ENCODE assay signal across 8 mouse cellular contexts in the genomic region with DNA sequence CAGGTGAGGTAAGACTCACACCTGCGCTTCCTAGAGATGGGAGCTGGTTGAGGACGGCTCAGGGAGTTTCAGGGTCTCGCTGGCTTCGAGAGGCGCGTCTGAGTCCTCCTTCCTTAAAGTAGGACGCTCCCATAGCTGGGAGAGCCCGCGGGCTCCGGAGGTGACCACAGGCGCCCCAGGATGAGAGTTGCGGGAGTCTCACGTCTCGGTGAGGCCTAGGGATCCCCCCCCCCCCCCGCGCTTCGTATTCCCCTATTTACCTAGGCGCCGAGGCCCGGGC. TPM values are rescaled to one million over a fixed set of nuclear protein-coding genes. Genes with fewer than 3 reads are reported as not detected.
DNase-seq lines count a peak whose midpoint lies in the region; ATAC-seq and TF ChIP-seq lines count a peak whose summit lies in the region.

No protein-coding gene starts in this region.

- peak overlapping the region; percentile 96 for H3K4me2 ChIP-seq in kidney, embryonic 16.5 days (replicated peaks; ENCODE audit: low read depth, low read length)
- H3K4me2 ChIP-seq in hindbrain, embryonic 14.5 days (replicated peaks), result peak overlapping the region; percentile 97
- peak overlapping the region; percentile 97 for H3K4me2 ChIP-seq in midbrain, embryonic 14.5 days (ENCODE audit: low read length)

- H3K36me3 ChIP-seq in kidney, embryonic 16.5 days (ENCODE audit: insufficient read depth, low read length), result no peaks in the 10 kb centered on the region
- H3K36me3 ChIP-seq in hindbrain, embryonic 14.5 days (replicated peaks; ENCODE audit: control insufficient read depth, insufficient read depth), result no peaks in the 10 kb centered on the region
- H3K36me3 ChIP-seq in midbrain, embryonic 14.5 days (ENCODE audit: control insufficient read depth, insufficient read depth, low read length), result no peaks in the 10 kb centered on the region

- peak overlapping the region; percentile 75 for H3K9ac ChIP-seq in kidney, embryonic 16.5 days (replicated peaks; ENCODE audit: low read length)
- peak overlapping the region; percentile 67 for H3K9ac ChIP-seq in hindbrain, embryonic 14.5 days
- peak overlapping the region; percentile 60 for H3K9ac ChIP-seq in midbrain, embryonic 14.5 days (replicated peaks; ENCODE audit: low read length)

- peak overlapping the region; percentile 63 for H3K4me3 ChIP-seq in kidney, embryonic 16.5 days (ENCODE audit: low read length)
- peak overlapping the region; percentile 38 for H3K4me3 ChIP-seq in cortical plate, adult 2 months (ENCODE audit: insufficient read depth, low read length)
- peak overlapping the region; percentile 61 for H3K4me3 ChIP-seq in hindbrain, embryonic 14.5 days (replicated peaks; ENCODE audit: low read length)
- peak overlapping the region; percentile 55 for H3K4me3 ChIP-seq in midbrain, embryonic 14.5 days (replicated peaks; ENCODE audit: low read depth, low read length)

- peak overlapping the region; percentile 55; the same call in 1 of the 2 replicates for H3K27ac ChIP-seq in kidney, embryonic 16.5 days (ENCODE audit: low read length)
- no peak overlapping the region for H3K27ac ChIP-seq in cortical plate, adult 2 months (ENCODE audit: insufficient read depth, low read length)
- H3K27ac ChIP-seq in hindbrain, embryonic 14.5 days, result no peak overlapping the region; the same call in 1 of the 2 replicates
- no peak overlapping the region for H3K27ac ChIP-seq in midbrain, embryonic 14.5 days (replicated peaks; ENCODE audit: low read depth, low read length)

- no peak for DNase-seq in kidney, adult 8-10 months
- no peak for DNase-seq in hindbrain, embryonic 14.5 days (ENCODE audit: low spot score)
- DNase-seq in midbrain, embryonic 14.5 days, result no peak
- DNase-seq in cerebellum, adult 11 months, result no peak
- DNase-seq in thymus, postnatal 14 days, result no peak
- DNase-seq in gastrocnemius, postnatal 25 days, result no peak

- TF ChIP-seq POLR2A in cortical plate, adult 2 months (IDR thresholded peaks at IDR 0.05; ENCODE audit: extremely low read depth, insufficient read depth, low read length), result no peak

- peaks cover 44% of the 10 kb centered on the region for H3K4me1 ChIP-seq in kidney, embryonic 16.5 days (ENCODE audit: insufficient read depth, low read length)
- peaks cover 2% of the 10 kb centered on the region; the same call in 1 of the 2 replicates for H3K4me1 ChIP-seq in cortical plate, adult 2 months (ENCODE audit: control insufficient read depth, insufficient read depth, low read length)
- H3K4me1 ChIP-seq in hindbrain, embryonic 14.5 days (replicated peaks; ENCODE audit: control insufficient read depth, insufficient read depth, low read length), result peaks cover 24% of the 10 kb centered on the region
- peaks cover 23% of the 10 kb centered on the region for H3K4me1 ChIP-seq in midbrain, embryonic 14.5 days (ENCODE audit: control insufficient read depth, insufficient read depth, low read length)

- no peaks in the 10 kb centered on the region for H3K9me3 ChIP-seq in kidney, embryonic 16.5 days (ENCODE audit: low read length)
- no peaks in the 10 kb centered on the region for H3K9me3 ChIP-seq in hindbrain, embryonic 14.5 days (ENCODE audit: control insufficient read depth, low read length)
- no peaks in the 10 kb centered on the region for H3K9me3 ChIP-seq in midbrain, embryonic 14.5 days (ENCODE audit: control insufficient read depth, low read length)

- WGBS in kidney, embryonic 16.5 days, result 0% methylated on average over 11 of the region's 20 CpGs
- WGBS in hindbrain, embryonic 14.5 days, result 1% methylated on average over 14 of the region's 20 CpGs
- under 1% methylated on average over 16 of the region's 20 CpGs for WGBS in midbrain, embryonic 14.5 days

- TF ChIP-seq CTCF in cortical plate, adult 2 months (IDR thresholded peaks at IDR 0.05; ENCODE audit: extremely low read depth, insufficient read depth, low read length), result no peak

- no peak; the same call in 1 of the 2 replicates for ATAC-seq in kidney, embryonic 16.5 days (ENCODE audit: low FRiP score, low TSS enrichment)
- no peak for ATAC-seq in hindbrain, embryonic 14.5 days (ENCODE audit: low FRiP score)
- no peak for ATAC-seq in midbrain, embryonic 14.5 days (ENCODE audit: low FRiP score, low TSS enrichment)

- H3K27me3 ChIP-seq in kidney, embryonic 16.5 days (ENCODE audit: insufficient read depth, low read length), result peaks cover 5% of the 10 kb centered on the region; the same call in 1 of the 2 replicates
- H3K27me3 ChIP-seq in hindbrain, embryonic 14.5 days (ENCODE audit: control insufficient read depth, insufficient read depth, low read length), result peaks cover 15% of the 10 kb centered on the region
- peaks cover 12% of the 10 kb centered on the region for H3K27me3 ChIP-seq in midbrain, embryonic 14.5 days (ENCODE audit: control insufficient read depth, insufficient read depth, low read length)

RNA-seq across cellular contexts. Expression of gene Dok4, which starts 0.3 kb away (rescaled TPM):
- 34.8 and 39.3 TPM in 2 replicates for polyA plus RNA-seq in kidney, embryonic 16.5 days (2015; fragmentation: Nextera tagmentation; extraction: Ambion mirVana)
- 15.1 and 15.9 TPM in 2 replicates for polyA plus RNA-seq in cortical plate, adult 2 months (2012; rRNA removed)
- 65.2 and 68.7 TPM in 2 replicates for polyA plus RNA-seq in hindbrain, embryonic 14.5 days (2014; fragmentation: Nextera tagmentation; extraction: Ambion mirVana)
- polyA plus RNA-seq in midbrain, embryonic 14.5 days (2014; fragmentation: Nextera tagmentation; extraction: Ambion mirVana), result 65.0 and 77.9 TPM in 2 replicates
- 1 to 10 TPM; 4.7 to 5.1 TPM for total RNA-seq in gastrocnemius, postnatal 25 days (2021)

RNA-seq across cellular contexts. Expression of gene Polr2c, which starts 18.6 kb away (rescaled TPM):
- polyA plus RNA-seq in kidney, embryonic 16.5 days (2015; fragmentation: Nextera tagmentation; extraction: Ambion mirVana), result 157 and 179 TPM in 2 replicates
- 108 and 117 TPM in 2 replicates for polyA plus RNA-seq in cortical plate, adult 2 months (2012; rRNA removed)
- 111 TPM in 2 replicates for polyA plus RNA-seq in hindbrain, embryonic 14.5 days (2014; fragmentation: Nextera tagmentation; extraction: Ambion mirVana)
- 117 and 127 TPM in 2 replicates for polyA plus RNA-seq in midbrain, embryonic 14.5 days (2014; fragmentation: Nextera tagmentation; extraction: Ambion mirVana)
- 10 to 100 TPM; 42.9 to 44.1 TPM for total RNA-seq in gastrocnemius, postnatal 25 days (2021)

RNA-seq across cellular contexts. Expression of gene Ciapin1, which starts 37.7 kb away (rescaled TPM):
- polyA plus RNA-seq in kidney, embryonic 16.5 days (2015; fragmentation: Nextera tagmentation; extraction: Ambion mirVana), result 125 and 131 TPM in 2 replicates
- polyA plus RNA-seq in cortical plate, adult 2 months (2012; rRNA removed), result 38.2 and 39.1 TPM in 2 replicates
- polyA plus RNA-seq in hindbrain, embryonic 14.5 days (2014; fragmentation: Nextera tagmentation; extraction: Ambion mirVana), result 151 and 171 TPM in 2 replicates
- 166 and 200 TPM in 2 replicates for polyA plus RNA-seq in midbrain, embryonic 14.5 days (2014; fragmentation: Nextera tagmentation; extraction: Ambion mirVana)
- total RNA-seq in gastrocnemius, postnatal 25 days (2021), result 10 to 100 TPM; 38.4 to 45.3 TPM

RNA-seq across cellular contexts. Expression of gene Coq9, which starts 37.7 kb away (rescaled TPM):
- polyA plus RNA-seq in kidney, embryonic 16.5 days (2015; fragmentation: Nextera tagmentation; extraction: Ambion mirVana), result 100 and 110 TPM in 2 replicates
- polyA plus RNA-seq in cortical plate, adult 2 months (2012; rRNA removed), result 103 and 110 TPM in 2 replicates
- polyA plus RNA-seq in hindbrain, embryonic 14.5 days (2014; fragmentation: Nextera tagmentation; extraction: Ambion mirVana), result 59.1 and 59.8 TPM in 2 replicates
- 54.9 and 56.0 TPM in 2 replicates for polyA plus RNA-seq in midbrain, embryonic 14.5 days (2014; fragmentation: Nextera tagmentation; extraction: Ambion mirVana)
- 100 to 1,000 TPM; 376 to 381 TPM for total RNA-seq in gastrocnemius, postnatal 25 days (2021)

RNA-seq across cellular contexts. Expression of gene Ccdc102a, which starts 42.1 kb away (rescaled TPM):
- polyA plus RNA-seq in kidney, embryonic 16.5 days (2015; fragmentation: Nextera tagmentation; extraction: Ambion mirVana), result 20.1 and 21.0 TPM in 2 replicates
- polyA plus RNA-seq in cortical plate, adult 2 months (2012; rRNA removed), result 2.1 and 3.0 TPM in 2 replicates
- polyA plus RNA-seq in hindbrain, embryonic 14.5 days (2014; fragmentation: Nextera tagmentation; extraction: Ambion mirVana), result 7.1 and 9.0 TPM in 2 replicates
- polyA plus RNA-seq in midbrain, embryonic 14.5 days (2014; fragmentation: Nextera tagmentation; extraction: Ambion mirVana), result 3.6 and 5.2 TPM in 2 replicates
- 1 to 10 TPM; 3.6 to 4.2 TPM for total RNA-seq in gastrocnemius, postnatal 25 days (2021)
